Mouse (Mus musculus): ENCODE results near the gene Hsd3b7. TPM values are rescaled to one million over a fixed set of nuclear protein-coding genes. Genes with fewer than 3 reads are reported as not detected.
"Not testable (repeated sequence)": the region's sequence is repeated elsewhere in the genome, so short reads cannot be mapped to it uniquely, and the experiment has no call there.

Gene Hsd3b7
- polyA plus RNA-seq, 1 experiment from 2014 or later, result 5.0 TPM

DNA sequence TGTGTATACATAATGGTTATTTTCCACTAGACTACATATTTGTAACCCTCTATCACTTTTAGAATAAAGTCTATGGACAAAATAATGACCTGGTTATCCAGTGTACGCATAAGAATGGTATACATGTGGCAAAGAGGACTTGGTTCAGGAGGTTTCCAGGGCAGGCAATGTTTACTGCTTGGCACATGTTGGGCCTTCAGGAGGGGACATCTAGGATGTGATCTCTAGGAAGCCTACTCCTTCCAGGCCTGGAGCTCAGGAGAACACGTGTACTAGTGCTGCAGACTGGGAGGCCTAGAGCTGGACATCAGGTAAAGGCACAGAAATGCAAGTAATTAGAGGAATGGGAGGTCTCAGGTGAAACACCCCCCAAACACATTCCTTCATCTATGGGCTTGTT, 35.1 kb downstream of the Hsd3b7 start:
- WGBS, result 95% methylated on average over 2 of the region's 2 CpGs

DNA sequence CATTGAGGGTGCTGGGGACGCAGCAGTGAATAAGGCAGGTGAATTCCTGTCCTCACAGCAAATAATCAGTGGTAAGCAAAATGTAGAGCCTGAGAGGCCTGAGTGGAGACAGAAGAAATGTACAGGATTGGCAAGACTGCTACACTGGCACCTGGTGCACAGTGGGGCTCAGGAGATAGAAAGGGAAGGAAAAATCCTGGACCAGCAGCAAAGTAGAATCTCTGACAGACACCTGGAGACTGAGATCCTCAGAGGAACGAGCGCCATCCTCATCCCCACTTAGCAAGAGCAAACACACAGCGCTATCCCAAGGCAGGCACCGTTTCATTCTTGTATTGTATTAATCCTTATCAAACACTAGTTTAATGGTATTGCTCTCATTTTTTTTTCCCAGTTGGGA, 37.1 kb downstream of the Hsd3b7 start:
- Histone ChIP-seq H3K4me1 (peaks cover 16% of the 10 kb centered on the region), H3K36me3 (no peaks in the 10 kb centered on the region), H3K27ac (replicated peaks) (no peak overlapping the region), H3K4me3 (no peak overlapping the region), H3K9me3 (replicated peaks) (no peaks in the 10 kb centered on the region), H3K27me3 (ENCODE audit: low read depth, poor library complexity, severe bottlenecking) (peaks cover 6% of the 10 kb centered on the region; the same call in 1 of the 2 replicates)
- DNase-seq (ENCODE audit: low spot score), result no peak
- WGBS, result 87% methylated on average over 5 of the region's 5 CpGs

More for the DNA sequence above, 35.1 kb downstream of the Hsd3b7 start:
- Histone ChIP-seq H3K27me3 (ENCODE audit: low read depth, poor library complexity, severe bottlenecking) (peaks cover 6% of the 10 kb centered on the region; the same call in 1 of the 2 replicates), H3K27ac (replicated peaks) (no peak overlapping the region), H3K9me3 (replicated peaks) (no peaks in the 10 kb centered on the region), H3K4me3 (no peak overlapping the region), H3K4me1 (no peaks in the 10 kb centered on the region), H3K36me3 (no peaks in the 10 kb centered on the region)
- no peak for DNase-seq (ENCODE audit: low spot score)

DNA sequence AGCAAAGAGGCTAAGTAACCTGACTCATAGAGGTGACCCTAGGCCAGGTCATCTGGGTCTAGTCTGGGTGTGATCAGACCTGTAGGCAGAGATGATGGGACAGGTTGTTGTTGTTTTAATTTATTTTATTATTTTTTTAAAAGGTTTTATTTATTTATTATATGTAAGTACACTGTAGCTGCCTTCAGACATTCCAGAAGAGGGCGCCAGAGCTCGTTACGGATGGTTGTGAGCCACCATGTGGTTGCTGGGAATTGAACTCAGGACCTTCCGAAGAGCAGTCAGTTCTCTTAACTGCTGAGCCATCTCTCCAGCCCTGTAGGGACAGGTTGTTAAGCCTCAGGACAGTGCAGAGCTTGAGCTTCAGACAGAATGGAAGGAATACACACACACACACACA, 37.5 kb downstream of the Hsd3b7 start:
- not testable (repeated sequence) for H3K27me3 ChIP-seq (ENCODE audit: low read depth, poor library complexity, severe bottlenecking); H3K4me3 ChIP-seq; H3K36me3 ChIP-seq; H3K27ac ChIP-seq (replicated peaks); DNase-seq (ENCODE audit: low spot score); H3K9me3 ChIP-seq (replicated peaks)
- peaks cover 20% of the 10 kb centered on the region for H3K4me1 ChIP-seq
- 79% methylated on average over 4 of the region's 4 CpGs for WGBS

DNA sequence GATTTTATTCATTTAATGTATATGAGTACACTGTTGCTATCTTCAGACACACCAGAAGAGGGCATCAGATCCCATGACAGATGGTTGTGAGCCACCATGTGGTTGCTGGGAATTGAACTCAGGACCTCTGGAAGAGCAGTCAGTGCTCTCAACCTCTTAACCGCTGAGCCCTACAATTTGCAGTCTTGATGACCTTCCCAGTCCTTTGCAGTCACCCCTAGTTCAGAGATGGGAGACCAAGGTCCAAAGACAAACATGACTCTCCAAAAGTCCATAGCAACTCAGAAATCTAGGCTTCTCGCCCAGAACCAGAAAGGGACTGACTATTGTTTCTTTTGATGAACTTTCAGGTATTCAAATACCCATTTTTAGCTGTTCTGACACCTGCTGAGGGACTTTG, 39.6 kb downstream of the Hsd3b7 start:
- H3K27me3 ChIP-seq (ENCODE audit: low read depth, poor library complexity, severe bottlenecking); H3K27ac ChIP-seq (replicated peaks); H3K9me3 ChIP-seq (replicated peaks); H3K4me3 ChIP-seq; DNase-seq (ENCODE audit: low spot score); H3K36me3 ChIP-seq: not testable (repeated sequence)
- peaks cover 21% of the 10 kb centered on the region for H3K4me1 ChIP-seq
- 77% methylated on average over 2 of the region's 2 CpGs for WGBS

DNA sequence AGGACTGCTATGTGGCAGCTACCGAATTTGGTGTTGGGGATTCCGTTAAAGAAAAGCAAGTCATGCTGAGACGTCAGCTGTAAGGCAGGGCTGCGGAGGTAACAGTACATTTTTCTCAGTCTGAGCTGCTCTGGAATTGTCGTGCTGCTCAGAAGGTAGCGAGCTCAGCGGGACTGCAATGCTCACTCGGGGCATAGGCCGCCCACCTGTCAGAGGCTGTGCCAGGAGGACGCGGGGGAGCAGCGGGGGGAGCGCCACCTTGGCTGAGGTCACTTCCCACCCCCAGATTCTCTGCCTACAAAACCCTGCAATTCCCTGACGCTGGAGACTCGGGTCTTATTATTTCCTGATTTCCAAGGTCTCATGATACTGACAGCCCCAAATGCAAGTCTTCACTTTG, 40.5 kb downstream of the Hsd3b7 start:
- WGBS, result 5% methylated on average over 15 of the region's 15 CpGs
- DNase-seq (ENCODE audit: low spot score), result no peak
- no peaks in the 10 kb centered on the region for H3K9me3 ChIP-seq (replicated peaks)

DNA sequence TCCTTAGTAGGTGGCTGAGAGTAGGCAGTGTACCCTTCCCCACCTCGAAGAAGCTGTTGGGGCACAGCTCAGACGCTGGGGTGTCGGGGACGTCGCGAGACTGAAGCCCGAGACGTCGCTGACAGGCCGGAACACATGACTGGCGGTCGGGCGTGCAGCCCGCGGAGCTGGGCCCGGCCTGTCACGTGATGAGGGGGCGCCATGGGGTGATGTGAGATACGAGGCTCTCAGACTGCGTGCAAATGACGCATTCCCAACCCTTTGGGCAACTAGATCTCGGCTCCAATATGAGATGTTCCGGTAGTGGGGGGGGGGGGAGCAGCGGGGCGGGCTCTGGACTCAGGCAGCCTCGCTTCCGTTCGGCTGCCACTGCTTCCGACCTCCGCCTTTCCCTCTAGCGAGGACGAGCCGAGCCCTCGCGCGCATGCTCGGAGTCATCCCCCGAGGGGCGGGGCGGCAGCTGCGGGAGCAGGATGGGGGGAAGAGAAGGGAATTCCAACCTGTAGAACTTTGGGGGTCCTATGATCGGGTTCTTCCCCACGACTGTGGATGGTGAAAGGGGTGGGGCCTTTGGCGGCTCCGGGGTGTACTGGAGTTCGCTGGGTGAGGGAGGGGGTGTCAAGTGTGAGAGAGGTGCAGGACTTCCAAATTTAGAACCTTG, 41.1 kb downstream of the Hsd3b7 start:
- H3K36me3 ChIP-seq, result peaks cover 10% of the 10 kb centered on the region; the same call in 1 of the 2 replicates
- H3K9me3 ChIP-seq (replicated peaks), result no peaks in the 10 kb centered on the region
- under 1% methylated on average over 46 of the region's 46 CpGs for WGBS
- H3K27ac ChIP-seq (replicated peaks), result peak overlapping the region; percentile 86
- DNase-seq (ENCODE audit: low spot score), result peak; percentile 90
- peaks cover 21% of the 10 kb centered on the region for H3K4me1 ChIP-seq
- peak overlapping the region; percentile 83 for H3K4me3 ChIP-seq
- H3K27me3 ChIP-seq (ENCODE audit: low read depth, poor library complexity, severe bottlenecking), result peaks cover 6% of the 10 kb centered on the region; the same call in 1 of the 2 replicates

More for the DNA sequence above, 40.5 kb downstream of the Hsd3b7 start:
- H3K4me1 ChIP-seq, result peaks cover 21% of the 10 kb centered on the region
- H3K4me3 ChIP-seq, result peak overlapping the region; percentile 83
- 0 out of 2 replicates have a peak, but pooled peaks cover 8% of the 10 kb centered on the region for H3K36me3 ChIP-seq
- peak overlapping the region; percentile 86 for H3K27ac ChIP-seq (replicated peaks)
- H3K27me3 ChIP-seq (ENCODE audit: low read depth, poor library complexity, severe bottlenecking), result peaks cover 6% of the 10 kb centered on the region; the same call in 1 of the 2 replicates

DNA sequence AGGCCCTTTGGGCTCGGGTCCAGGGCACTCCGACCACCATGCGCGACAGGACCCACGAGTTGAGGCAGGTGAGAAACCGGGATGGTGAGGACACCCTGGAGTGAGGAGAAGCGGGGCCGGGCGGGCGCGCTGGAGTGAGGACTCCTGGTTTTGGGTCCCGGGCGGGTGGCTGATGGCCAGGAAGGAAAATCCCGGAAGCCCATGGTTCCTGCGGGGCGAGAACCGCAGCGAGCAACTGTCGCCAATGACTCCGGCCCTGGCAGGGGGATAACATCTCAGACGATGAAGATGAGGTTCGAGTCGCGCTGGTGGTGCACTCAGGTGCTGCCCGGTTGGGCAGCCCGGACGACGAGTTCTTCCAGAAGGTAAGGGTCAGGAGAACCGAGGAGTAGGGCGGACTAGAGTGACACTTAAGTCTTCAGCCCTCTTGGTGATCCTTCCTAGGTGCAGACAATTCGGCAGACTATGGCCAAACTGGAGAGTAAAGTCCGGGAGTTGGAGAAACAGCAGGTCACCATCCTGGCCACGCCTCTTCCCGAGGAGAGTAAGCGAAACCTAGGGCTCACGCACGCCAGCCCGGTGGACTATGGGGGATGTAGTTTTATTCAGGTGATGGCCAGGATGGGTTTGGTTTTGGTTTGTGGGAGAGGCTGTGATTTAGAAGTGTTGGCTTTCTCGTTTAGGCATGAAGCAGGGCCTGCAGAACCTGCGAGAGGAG, 41.8 kb downstream of the Hsd3b7 start:
- peaks cover 21% of the 10 kb centered on the region for H3K4me1 ChIP-seq
- peaks cover 6% of the 10 kb centered on the region; the same call in 1 of the 2 replicates for H3K27me3 ChIP-seq (ENCODE audit: low read depth, poor library complexity, severe bottlenecking)
- WGBS, result under 1% methylated on average over 40 of the region's 40 CpGs
- peaks cover 14% of the 10 kb centered on the region; the same call in 1 of the 2 replicates for H3K36me3 ChIP-seq
- H3K27ac ChIP-seq (replicated peaks), result peak overlapping the region; percentile 86
- H3K9me3 ChIP-seq (replicated peaks), result no peaks in the 10 kb centered on the region
- peak; percentile 67 for DNase-seq (ENCODE audit: low spot score)
- H3K4me3 ChIP-seq, result peak overlapping the region; percentile 83

DNA sequence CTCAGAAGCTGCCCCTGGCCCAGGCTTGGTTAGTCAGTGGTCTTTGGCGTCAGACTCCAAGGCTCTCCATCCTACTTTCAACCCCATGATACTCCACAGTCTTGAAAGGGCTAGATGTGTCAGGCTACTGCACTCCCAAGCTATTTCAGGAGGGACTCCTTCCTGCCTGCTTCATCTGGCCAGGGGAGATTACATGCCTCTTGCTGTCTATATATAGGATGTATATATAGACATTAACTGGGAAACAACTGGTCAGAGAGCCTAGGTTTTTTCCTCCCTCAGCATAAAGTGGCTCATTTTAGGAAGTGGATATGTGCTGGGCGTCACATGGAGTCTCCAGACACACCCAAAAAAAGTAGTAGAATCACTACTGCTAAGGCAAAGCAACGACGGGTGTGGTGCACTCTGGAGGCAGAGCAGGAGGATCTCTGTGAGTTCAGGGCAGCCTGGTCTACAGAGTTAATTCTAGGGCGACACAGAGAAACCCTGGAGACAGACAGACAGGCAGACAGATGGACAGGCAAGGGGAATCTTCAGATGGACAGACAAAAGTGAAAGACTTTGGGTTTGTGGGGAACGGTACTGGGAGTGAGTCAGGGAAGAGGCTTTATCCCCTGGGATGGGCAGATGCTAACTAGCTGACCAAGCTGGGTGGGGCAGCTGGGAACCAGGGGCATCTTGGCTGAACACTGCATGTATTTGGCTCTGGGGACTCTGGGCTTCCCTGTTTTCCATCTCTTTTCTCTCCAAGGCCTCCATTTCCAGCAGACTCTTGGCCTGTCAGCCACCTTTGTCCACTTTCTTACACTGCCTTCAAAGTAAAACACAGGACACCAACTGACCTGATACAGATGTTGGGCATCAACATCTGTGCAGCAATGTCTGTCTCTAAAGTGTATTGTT, 49.8 kb downstream of the Hsd3b7 start:
- 78% methylated on average over 6 of the region's 6 CpGs for WGBS
- no peak for DNase-seq (ENCODE audit: low spot score)
- no peaks in the 10 kb centered on the region for H3K27me3 ChIP-seq (ENCODE audit: low read depth, poor library complexity, severe bottlenecking)

DNA sequence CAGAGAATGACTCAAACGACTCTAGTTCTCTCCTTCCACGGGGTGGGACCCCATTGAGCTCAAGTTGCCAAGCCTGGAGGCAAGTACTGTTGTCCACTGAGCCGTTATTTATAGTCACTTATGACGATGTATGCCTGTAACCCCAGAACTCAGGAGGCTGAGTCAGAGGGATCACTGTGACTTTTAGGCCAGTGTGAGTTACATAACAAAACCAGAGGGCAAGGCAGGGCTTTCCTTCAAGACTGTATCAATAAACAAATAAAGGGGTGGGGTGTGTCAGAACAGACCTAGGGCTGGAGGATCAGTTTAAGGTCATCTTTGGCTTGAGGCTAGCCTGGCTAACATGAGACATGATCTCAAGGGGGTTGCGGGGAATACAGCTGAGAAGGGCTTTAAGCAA, 50.5 kb downstream of the Hsd3b7 start:
- DNase-seq (ENCODE audit: low spot score), result no peak
- no peak overlapping the region for H3K4me3 ChIP-seq
- no peaks in the 10 kb centered on the region for H3K4me1 ChIP-seq
- H3K36me3 ChIP-seq, result peaks cover 9% of the 10 kb centered on the region; the same call in 1 of the 2 replicates
- no peak overlapping the region for H3K27ac ChIP-seq (replicated peaks)
- no peaks in the 10 kb centered on the region for H3K27me3 ChIP-seq (ENCODE audit: low read depth, poor library complexity, severe bottlenecking)
- 82% methylated on average over 5 of the region's 5 CpGs for WGBS
- H3K9me3 ChIP-seq (replicated peaks), result no peaks in the 10 kb centered on the region

More for the DNA sequence above, 49.8 kb downstream of the Hsd3b7 start:
- Histone ChIP-seq H3K4me3 (no peak overlapping the region), H3K4me1 (no peaks in the 10 kb centered on the region), H3K9me3 (replicated peaks) (no peaks in the 10 kb centered on the region), H3K36me3 (peaks cover 9% of the 10 kb centered on the region; the same call in 1 of the 2 replicates), H3K27ac (replicated peaks) (no peak overlapping the region)

Other genes with a start within 250 kb of the Hsd3b7 start
- gene Tmem265, start 239.2 kb upstream of the Hsd3b7 start, polyA plus RNA-seq (2016; fragmentation: Nextera tagmentation; extraction: Ambion mirVana), result 7.2 and 8.2 TPM in 2 replicates
- gene Phkg2, start 227.3 kb upstream of the Hsd3b7 start, polyA plus RNA-seq (2016; fragmentation: Nextera tagmentation; extraction: Ambion mirVana), result 46.9 and 48.3 TPM in 2 replicates
- 14.4 and 16.9 TPM in 2 replicates for gene Ccdc189, start 212.0 kb upstream of the Hsd3b7 start, polyA plus RNA-seq (2016; fragmentation: Nextera tagmentation; extraction: Ambion mirVana)
- 56.7 and 59.6 TPM in 2 replicates for gene Rnf40, start 211.8 kb upstream of the Hsd3b7 start, polyA plus RNA-seq (2016; fragmentation: Nextera tagmentation; extraction: Ambion mirVana)
- gene Zfp629, start 184.8 kb upstream of the Hsd3b7 start, polyA plus RNA-seq (2016; fragmentation: Nextera tagmentation; extraction: Ambion mirVana), result 32.2 and 37.1 TPM in 2 replicates
- gene Bcl7c, start 91.7 kb upstream of the Hsd3b7 start, polyA plus RNA-seq (2016; fragmentation: Nextera tagmentation; extraction: Ambion mirVana), result 47.8 and 48.9 TPM in 2 replicates
- gene Ctf1, start 87.9 kb upstream of the Hsd3b7 start, polyA plus RNA-seq (2016; fragmentation: Nextera tagmentation; extraction: Ambion mirVana), result 5.1 and 5.2 TPM in 2 replicates
- 0.22 and 0.36 TPM in 2 replicates for gene Ctf2, start 68.4 kb upstream of the Hsd3b7 start, polyA plus RNA-seq (2016; fragmentation: Nextera tagmentation; extraction: Ambion mirVana)
- gene Fbxl19, start 56.1 kb upstream of the Hsd3b7 start, polyA plus RNA-seq (2016; fragmentation: Nextera tagmentation; extraction: Ambion mirVana), result 7.9 and 8.3 TPM in 2 replicates
- 8.3 and 10.1 TPM in 2 replicates for gene Orai3, start 30.8 kb upstream of the Hsd3b7 start, polyA plus RNA-seq (2016; fragmentation: Nextera tagmentation; extraction: Ambion mirVana)
- 13.4 and 14.7 TPM in 2 replicates for gene Setd1a, start 23.9 kb upstream of the Hsd3b7 start, polyA plus RNA-seq (2016; fragmentation: Nextera tagmentation; extraction: Ambion mirVana)
- 0.35 TPM in 1 of 2 replicates, not detected in the other for gene Gm49388, start 15.0 kb upstream of the Hsd3b7 start, polyA plus RNA-seq (2016; fragmentation: Nextera tagmentation; extraction: Ambion mirVana)
- gene Stx4a, start 23.7 kb downstream of the Hsd3b7 start, polyA plus RNA-seq (2016; fragmentation: Nextera tagmentation; extraction: Ambion mirVana), result 19.5 and 21.6 TPM in 2 replicates
- gene Stx1b, start 23.9 kb downstream of the Hsd3b7 start, polyA plus RNA-seq (2016; fragmentation: Nextera tagmentation; extraction: Ambion mirVana), result 5.4 and 9.7 TPM in 2 replicates
- 17.2 and 18.7 TPM in 2 replicates for gene Zfp646, start 75.6 kb downstream of the Hsd3b7 start, polyA plus RNA-seq (2016; fragmentation: Nextera tagmentation; extraction: Ambion mirVana)
- 41.5 and 47.3 TPM in 2 replicates for gene Zfp668, start 76.2 kb downstream of the Hsd3b7 start, polyA plus RNA-seq (2016; fragmentation: Nextera tagmentation; extraction: Ambion mirVana)
- gene Prss53, start 90.4 kb downstream of the Hsd3b7 start, polyA plus RNA-seq (2016; fragmentation: Nextera tagmentation; extraction: Ambion mirVana), result 0.52 and 0.68 TPM in 2 replicates
- gene Gm21974, start 94.8 kb downstream of the Hsd3b7 start, polyA plus RNA-seq (2016; fragmentation: Nextera tagmentation; extraction: Ambion mirVana), result not detected in 2 replicates
- 43.4 and 44.6 TPM in 2 replicates for gene Vkorc1, start 95.0 kb downstream of the Hsd3b7 start, polyA plus RNA-seq (2016; fragmentation: Nextera tagmentation; extraction: Ambion mirVana)
- 128 and 130 TPM in 2 replicates for gene Bckdk, start 103.5 kb downstream of the Hsd3b7 start, polyA plus RNA-seq (2016; fragmentation: Nextera tagmentation; extraction: Ambion mirVana)
- 51.1 and 52.4 TPM in 2 replicates for gene Kat8, start 111.9 kb downstream of the Hsd3b7 start, polyA plus RNA-seq (2016; fragmentation: Nextera tagmentation; extraction: Ambion mirVana)
- gene Prss8, start 129.5 kb downstream of the Hsd3b7 start, polyA plus RNA-seq (2016; fragmentation: Nextera tagmentation; extraction: Ambion mirVana), result 1.6 and 2.1 TPM in 2 replicates
- gene Prss36, start 146.1 kb downstream of the Hsd3b7 start, polyA plus RNA-seq (2016; fragmentation: Nextera tagmentation; extraction: Ambion mirVana), result 11.0 and 13.0 TPM in 2 replicates
- gene Fus, start 166.9 kb downstream of the Hsd3b7 start, polyA plus RNA-seq (2016; fragmentation: Nextera tagmentation; extraction: Ambion mirVana), result 336 and 358 TPM in 2 replicates
- gene Pycard, start 193.3 kb downstream of the Hsd3b7 start, polyA plus RNA-seq (2016; fragmentation: Nextera tagmentation; extraction: Ambion mirVana), result 6.1 and 7.5 TPM in 2 replicates
- gene Trim72, start 203.3 kb downstream of the Hsd3b7 start, polyA plus RNA-seq (2016; fragmentation: Nextera tagmentation; extraction: Ambion mirVana), result not detected in 2 replicates